Mouse (Mus musculus) ES-Bruce4 (cell line): ENCODE results near the gene Parp8.

Experiments
- CTCF ChIP-seq: IDR thresholded peaks from one replicate; pipeline ENCODE4 v1.8.1; 2011; ENCODE audit warnings: low read depth, low read length
- POLR2A ChIP-seq: IDR thresholded peaks from one replicate; pipeline ENCODE4 v1.8.1; 2011; ENCODE audit warnings: low read length; ENCODE audit not compliant: insufficient read depth

GRCm38 (mm10) chr13:117006638-117007037 is 18.7 kb downstream of the Parp8 start:
- TF ChIP-seq POLR2A: no peak
- no peak for TF ChIP-seq CTCF
